Mouse (Mus musculus) adrenal gland, postnatal 10 days (tissue): ENCODE data around the gene Aaas. TPM values are rescaled to one million over a fixed set of nuclear protein-coding genes. Genes with fewer than 3 reads are reported as not detected.
"Not testable (repeated sequence)": the region's sequence is repeated elsewhere in the genome, so short reads cannot be mapped to it uniquely, and the experiment has no call there.

Experiments used
- DNase-seq: peaks from one replicate; pipeline ENCODE4 v3.0.0; 2021; ENCODE audit warnings: mixed read lengths
- total RNA-seq, 2 experiments: library from RNA; stranded (reverse); gene quantifications; 2 replicates each; pipeline ENCODE4 v1.2.3; 2021

Aaas gene
- total RNA-seq, 2 experiments from 2014 or later: 21.4 to 24.7 TPM

DNA sequence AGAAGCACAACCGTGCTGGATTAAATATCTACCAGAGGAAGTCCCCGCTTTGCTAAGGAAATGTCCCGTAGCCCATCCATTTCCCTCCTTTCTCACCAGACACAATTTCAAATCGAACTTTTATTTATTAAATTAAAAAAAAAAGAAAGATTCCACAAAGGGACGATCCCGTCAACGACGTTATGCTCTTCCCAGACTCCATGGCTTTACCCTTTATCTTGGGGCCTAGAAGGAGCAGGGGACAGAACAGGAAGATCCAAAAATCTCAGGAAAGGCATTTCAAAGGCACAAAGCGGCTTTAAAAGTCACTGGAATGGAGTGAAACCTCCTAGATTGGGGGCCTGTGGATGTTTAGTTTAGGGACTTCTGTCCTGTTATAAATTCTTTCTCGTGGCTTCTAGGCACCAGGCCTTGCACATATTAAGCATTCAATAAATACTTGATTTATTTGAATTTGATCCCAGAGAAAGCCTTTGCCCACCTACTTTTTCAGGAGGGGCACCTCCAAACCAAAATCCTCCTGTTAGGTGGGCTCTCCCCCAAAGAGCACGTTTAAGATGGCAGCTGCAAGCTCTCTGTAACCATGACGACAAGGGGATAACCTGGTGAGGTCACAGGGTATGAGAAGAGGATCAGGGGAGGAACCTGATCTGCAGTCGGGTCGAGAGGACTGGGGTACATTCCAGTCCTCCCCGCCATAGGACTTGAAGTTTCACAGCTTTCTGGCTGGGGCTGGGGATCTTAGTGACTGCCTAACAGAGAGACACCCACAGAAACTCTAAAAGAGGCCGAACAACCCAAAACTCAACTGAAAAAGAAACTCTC is 6.1 kb upstream of the Aaas start:
- DNase-seq: no peak

DNA sequence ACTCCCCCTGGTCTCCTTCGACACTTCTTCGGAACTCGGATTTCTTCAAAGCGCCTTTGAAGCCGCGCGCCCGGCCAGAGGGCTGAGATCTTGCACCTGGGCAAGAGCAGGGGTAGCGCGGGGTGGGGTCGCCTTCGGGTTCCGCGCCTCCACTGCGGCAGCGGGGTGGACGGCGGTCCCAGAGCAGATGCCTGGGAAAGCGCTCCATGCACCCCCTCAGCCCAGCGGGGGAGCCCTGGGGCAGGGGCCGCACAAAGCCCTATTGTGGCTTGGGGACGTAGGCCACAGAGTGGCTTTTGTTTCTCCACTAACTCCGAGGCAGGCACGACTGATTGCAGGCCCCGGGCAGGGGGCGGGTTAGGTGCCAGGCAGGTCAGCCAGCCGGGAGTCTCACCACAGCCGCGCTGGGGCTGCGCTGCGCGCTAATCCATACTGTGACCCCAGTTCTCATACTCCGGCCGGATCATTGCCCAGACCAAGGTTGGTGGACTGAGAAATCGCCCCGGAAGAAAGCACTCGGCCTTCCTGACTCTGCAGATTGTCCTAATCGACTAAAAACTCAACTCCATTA is 5.4 kb upstream of the Aaas start:
- peak; percentile 32 for DNase-seq

- DNase-seq: peak; percentile 68
Observed at GRCm38 (mm10) chr15:102355134-102355870, 4.7 kb upstream of the Aaas start.

DNA sequence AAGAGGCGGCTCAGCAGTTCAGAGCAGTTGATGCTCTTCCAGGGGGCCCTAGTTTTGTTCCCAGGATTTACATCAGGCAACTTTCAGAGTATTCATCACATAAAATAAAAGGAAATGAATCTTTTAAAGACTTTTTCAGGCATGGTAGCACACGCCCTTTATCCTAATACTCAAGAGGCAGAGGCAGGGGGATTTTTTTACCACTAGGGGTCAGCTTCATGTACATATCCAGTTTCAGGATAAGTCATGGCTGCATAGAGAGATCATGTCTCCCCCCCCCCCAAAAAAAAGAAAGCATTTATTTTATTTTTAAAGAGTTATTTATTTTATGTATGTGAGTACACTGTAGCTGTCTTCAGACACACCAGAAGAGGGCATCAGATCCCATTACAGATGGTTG is 3.4 kb upstream of the Aaas start:
- DNase-seq: no peak

GRCm38 (mm10) chr15:102352177-102352576 is 1.6 kb upstream of the Aaas start:
- no peak for DNase-seq

DNA sequence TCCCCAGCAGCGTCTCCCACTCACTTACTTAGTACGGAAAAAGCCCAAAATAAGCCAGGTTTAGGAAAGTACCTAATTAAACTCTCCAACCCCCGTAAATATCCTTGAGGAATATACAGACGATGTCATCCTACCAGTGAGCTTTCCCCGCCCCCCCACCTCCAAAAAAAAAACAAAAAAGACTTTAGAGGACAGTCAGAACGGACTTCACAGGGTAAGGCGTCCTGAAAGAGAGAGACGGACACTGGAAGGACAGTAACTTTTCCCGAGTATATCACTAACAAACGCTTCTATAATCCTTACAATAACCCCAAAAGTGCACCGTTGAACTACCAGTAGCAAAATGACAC is 346 bp upstream of the Aaas start:
- DNase-seq: no peak

DNA sequence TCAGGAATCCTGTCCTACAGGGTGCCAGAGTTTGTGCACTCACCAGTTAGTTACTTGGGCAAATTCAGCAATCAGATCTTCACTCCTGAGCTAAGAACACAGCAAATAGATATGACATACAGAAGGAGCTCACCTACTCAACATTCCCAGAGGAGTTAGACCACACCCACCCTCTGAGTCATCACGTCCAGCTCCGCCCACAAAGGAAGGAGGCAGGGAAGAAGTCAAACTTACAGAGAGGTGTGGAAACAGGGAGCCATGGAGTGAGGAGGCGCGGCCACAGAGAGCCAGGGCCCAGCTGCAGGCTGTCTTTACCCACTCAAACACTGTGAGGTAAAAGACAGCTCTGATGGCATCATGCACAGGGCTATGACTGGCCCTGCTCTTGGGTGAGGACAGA is 4.1 kb downstream of the Aaas start:
- no peak for DNase-seq

- no peak for DNase-seq
Observed at GRCm38 (mm10) chr15:102344490-102344889, 6.1 kb downstream of the Aaas start.

GRCm38 (mm10) chr15:102341580-102341979 is 9.0 kb downstream of the Aaas start:
- peak; percentile 63 for DNase-seq

DNA sequence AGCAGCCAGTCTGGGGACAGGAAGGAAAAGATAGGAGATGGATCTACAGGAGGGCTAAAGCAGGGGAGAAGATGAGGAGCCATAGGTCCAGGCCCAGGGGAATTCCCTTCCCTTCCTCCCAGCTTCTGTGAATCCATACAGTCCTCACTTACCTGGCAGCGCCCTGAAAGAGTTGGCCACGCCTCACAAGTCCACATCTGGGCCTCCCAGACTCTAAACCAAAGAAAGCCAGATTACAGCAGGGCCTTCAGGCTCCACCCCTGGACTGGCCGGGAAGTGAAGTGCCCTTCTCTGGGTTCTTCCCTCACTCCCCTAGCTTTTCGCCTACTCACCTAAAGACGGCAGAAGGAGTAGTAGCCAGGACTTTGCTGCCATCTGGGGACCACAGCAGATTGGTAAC is 11.0 kb downstream of the Aaas start:
- no peak for DNase-seq

DNA sequence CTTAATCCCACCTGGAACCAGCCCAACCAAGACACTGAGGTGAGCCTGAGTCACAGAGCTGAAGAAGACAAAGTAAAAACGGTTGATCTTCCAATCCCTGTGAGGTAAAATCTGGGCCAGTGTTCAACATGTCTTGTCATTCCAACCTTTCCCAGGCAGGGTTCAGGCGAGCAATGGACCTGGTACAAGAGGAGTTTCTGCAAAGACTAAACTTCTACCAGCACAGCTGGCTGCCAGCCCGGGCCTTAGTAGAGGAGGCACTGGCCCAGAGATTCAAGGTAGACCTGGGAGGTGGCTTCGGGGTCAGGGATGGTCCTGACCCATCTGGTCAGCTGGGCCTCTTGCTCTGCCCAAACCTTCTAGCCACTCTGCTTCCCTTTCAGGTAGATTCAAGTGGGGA is 13.6 kb downstream of the Aaas start:
- DNase-seq: no peak

DNA sequence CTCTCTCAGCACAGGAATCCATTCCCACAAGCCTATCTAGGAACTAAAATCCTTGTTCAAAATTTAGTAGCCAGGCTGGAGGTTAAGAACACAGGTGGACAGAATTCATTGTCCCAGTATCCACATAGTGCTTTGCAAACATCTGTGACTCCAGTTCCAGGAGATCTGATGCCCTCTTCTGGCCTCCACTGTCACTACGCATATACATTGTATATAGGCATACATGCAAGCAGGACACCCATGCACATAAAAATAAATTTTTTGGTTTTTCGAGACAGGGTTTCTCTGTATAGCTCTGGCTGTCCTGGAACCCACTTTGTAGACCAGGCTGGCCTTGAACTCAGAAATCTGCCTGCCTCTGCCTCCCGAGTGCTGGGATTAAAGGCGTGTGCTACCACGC is 14.6 kb downstream of the Aaas start:
- DNase-seq: not testable (repeated sequence)

DNA sequence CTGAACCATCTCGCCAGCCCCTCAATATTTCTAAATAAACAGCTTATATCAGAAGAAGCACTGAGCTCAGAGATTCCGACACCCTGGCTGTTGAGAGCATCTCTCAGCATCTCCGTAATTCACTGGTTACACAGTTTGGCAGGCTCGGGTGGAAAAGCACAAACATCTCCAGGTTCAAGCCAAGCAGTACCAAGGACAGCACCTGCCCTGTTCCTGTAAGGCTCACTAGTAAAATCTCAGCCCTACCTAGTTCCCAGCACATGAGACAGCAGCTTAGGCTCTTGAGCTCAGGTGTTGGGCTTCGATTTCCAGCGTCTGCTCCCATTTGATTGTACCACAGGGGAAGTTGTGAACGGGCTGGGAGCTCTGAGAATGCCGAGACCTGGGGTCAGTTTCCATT is 15.3 kb downstream of the Aaas start:
- DNase-seq: no peak

DNA sequence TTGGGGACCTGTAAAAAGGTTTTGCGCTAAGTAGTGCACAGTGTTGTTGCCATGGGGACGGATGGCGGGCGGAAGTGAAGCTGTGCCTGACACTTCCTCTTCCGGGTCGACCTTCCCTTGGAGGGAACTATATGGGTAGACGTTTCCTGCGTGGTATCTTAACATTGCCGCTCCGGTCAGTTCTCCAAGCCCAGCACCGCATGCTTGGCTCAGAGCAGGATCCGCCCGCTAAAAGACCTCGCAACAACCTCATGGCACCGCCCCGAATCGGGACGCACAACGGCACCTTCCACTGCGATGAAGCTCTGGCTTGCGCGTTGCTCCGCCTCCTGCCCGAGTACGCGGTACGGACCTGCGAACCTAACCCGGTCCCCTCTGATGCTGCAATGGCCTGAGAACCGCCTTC is 19.0 kb downstream of the Aaas start, which contains the start of gene Myg1:
Gene Myg1, plus strand, starts transcription at position 100 of the 406 bp plus-strand sequence.
- peak; percentile 91 for DNase-seq

DNA sequence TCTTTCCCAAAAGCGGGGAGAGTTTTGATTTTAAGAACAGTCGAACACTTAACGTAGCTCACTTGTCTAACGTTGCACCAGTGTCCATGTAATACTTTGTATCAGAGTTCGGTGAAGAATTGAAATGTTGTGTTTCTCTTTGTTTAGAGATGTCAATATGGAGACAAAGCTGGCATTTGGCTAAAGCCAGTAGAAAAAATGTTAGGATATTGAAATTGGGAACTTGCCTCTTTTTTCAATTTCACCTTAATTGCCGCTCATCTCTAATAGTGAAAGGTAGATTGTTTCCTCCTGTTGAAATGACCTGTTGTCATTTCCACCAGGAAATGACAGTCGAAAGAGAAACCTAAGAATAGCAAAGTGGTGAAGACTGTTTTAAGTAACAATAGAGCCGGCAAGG is 23.7 kb downstream of the Aaas start:
- DNase-seq: no peak

DNA sequence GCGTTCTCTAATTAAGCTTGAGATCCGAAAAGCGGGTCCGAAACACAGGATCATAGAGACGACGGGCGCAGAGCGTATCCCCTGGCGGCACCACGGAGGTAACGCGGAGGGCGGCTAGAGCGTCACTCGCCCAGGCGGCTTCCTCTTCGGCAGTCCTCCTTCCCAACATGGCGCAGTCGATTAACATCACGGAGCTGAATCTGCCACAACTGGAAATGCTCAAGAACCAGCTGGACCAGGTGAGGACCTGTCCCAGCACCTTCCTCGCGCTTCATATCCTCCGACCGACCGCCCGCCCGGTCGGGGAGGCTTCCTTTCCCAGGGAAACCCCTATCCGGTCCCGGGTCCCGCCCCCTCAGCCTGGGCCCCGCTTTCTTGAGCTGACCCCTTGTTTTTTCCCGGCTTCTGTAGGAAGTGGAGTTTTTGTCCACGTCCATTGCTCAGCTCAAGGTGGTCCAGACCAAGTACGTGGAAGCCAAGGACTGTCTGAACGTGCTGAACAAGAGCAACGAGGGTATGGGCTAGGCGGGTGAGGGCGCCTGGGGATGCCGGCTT is 24.5 kb downstream of the Aaas start, which contains the start of gene Pfdn5:
Gene Pfdn5, plus strand, starts transcription at position 95 of the 555 bp plus-strand sequence.
- peak; percentile 91 for DNase-seq

- no peak for DNase-seq
Observed at GRCm38 (mm10) chr15:102324654-102325473, 25.7 kb downstream of the Aaas start.

DNA sequence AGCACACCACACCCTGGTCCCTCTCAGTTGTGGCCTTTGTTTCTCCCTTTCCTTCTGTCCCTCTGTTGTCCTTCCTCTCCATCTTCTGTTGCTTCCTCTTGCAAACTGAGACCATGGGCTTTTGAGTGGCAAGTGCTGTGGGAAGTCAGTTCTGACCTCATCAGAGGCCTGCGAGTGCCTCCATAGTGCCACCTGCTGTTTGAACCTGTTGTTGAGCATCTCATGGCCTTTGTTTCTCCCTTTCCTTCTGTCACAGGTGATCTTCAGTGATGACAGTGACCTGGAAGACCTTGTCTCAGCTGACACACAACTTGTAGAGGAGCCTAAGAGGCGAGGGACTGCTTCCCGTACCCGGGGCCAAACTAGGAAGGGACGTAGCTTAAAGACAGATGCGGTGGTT is 34.3 kb downstream of the Aaas start:
- DNase-seq: peak; percentile 76

GRCm38 (mm10) chr15:102315292-102315691 is 35.3 kb downstream of the Aaas start:
- no peak for DNase-seq

- DNase-seq: no peak
Observed at GRCm38 (mm10) chr15:102311489-102311888, 39.1 kb downstream of the Aaas start.

DNA sequence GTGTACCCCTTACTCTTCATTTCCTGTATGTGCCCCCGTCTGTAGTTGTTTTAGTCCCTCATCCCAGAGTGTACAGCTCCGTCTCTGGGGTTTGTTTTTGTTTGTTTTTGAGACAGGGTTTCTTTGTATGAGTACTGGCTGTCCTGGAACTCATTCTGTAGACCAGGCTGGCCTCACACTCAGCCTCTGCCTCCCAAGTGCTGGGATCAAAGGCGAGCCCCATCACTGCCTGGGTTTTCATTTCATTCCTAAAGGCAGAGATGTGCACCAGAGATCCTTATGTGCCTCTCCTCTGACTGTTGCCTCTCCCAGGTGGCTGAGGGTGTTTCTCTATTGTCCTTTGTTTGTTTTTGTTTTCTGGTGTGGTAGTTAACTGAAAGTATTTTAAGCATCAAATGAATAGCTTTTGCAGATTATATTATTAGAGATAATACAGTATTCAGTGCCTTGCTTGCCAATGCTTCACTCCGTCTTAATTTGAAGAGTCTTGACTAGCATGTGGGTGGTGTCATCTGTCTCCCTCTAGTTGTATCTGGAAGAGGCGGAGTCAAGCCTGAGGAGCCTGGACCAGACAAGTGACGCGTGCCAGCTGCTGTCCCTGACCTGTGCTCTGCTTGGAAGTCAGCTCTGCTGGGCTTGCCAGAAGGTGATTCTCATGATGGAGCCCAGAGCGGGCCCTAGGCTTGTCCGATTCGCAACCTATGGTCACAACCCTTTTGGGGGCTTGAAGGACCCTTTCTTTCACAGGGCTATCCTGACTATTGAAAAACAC is 40.3 kb downstream of the Aaas start:
- DNase-seq: peak; percentile 59
